Mouse (Mus musculus): ENCODE results near the gene Cacna1c. TPM values are rescaled to one million over a fixed set of nuclear protein-coding genes. Genes with fewer than 3 reads are reported as not detected.

Cacna1c gene
- polyA plus RNA-seq, 1 experiment from 2014 or later = 7.1 TPM

DNA sequence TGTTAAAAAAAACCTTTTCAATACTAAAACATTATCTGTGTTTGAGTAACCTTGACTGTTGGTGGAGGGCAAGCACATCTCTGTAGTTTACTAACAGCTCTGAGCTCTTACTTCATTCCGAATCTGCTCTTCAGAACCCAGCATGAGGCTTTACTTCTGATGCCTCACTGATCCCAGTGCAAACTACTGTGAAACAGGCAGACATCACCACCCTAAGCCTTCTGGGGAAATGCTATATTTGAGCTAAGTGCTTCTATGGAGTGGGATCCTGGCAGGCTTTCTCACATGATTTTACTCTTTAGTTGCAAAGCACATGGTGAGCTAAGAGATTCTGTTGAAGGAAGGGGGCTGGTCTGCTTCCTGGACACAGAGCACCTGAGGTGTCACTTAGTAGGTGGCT is 311.3 kb downstream of the Cacna1c start:
- no peaks in the 10 kb centered on the region for H3K9me3 ChIP-seq (ENCODE audit: control insufficient read depth, low read length)
- no peak overlapping the region for H3K9ac ChIP-seq (replicated peaks; ENCODE audit: low read length)
- 76% methylated on average over 1 of the region's 1 CpGs for WGBS
- no peak overlapping the region for H3K27ac ChIP-seq (replicated peaks; ENCODE audit: low read depth, low read length)
- H3K36me3 ChIP-seq (ENCODE audit: control insufficient read depth, insufficient read depth, low read length) = no peaks in the 10 kb centered on the region
- ATAC-seq (ENCODE audit: low FRiP score, low TSS enrichment) (no peak), DNase-seq (no peak)
- H3K27me3 ChIP-seq (ENCODE audit: control insufficient read depth, insufficient read depth, low read length) = no peaks in the 10 kb centered on the region
- H3K4me2 ChIP-seq (ENCODE audit: low read length) = no peak overlapping the region
- H3K4me3 ChIP-seq (replicated peaks; ENCODE audit: low read depth, low read length) = no peak overlapping the region
- no peaks in the 10 kb centered on the region for H3K4me1 ChIP-seq (ENCODE audit: control insufficient read depth, insufficient read depth, low read length)

DNA sequence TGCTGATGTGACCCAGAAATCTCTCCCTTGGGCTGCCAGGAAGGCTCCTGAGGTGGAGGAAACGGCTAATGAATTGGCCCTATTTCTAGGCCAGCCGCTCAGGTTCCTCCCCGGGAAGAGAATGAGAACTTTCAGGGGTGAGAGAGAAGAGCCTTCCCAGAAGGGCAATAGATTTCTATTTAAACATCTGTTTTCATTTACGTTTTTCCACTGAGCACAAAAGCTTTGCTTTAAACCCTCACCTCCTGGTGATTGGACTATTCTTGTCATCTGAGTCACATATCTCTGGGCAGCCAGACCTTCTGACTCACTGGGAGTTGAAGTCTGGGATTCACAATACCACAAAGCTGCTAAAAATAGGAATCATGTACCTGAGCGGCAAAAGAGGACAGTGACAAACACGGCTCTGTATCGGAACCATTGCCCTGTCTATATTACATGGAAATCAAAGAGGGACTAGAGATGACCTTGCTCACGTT is 312.1 kb downstream of the Cacna1c start:
- H3K4me1 ChIP-seq (ENCODE audit: control insufficient read depth, insufficient read depth, low read length) = no peaks in the 10 kb centered on the region
- ATAC-seq (ENCODE audit: low FRiP score, low TSS enrichment) (no peak), DNase-seq (no peak)
- no peak overlapping the region for H3K27ac ChIP-seq (replicated peaks; ENCODE audit: low read depth, low read length)
- no peaks in the 10 kb centered on the region for H3K27me3 ChIP-seq (ENCODE audit: control insufficient read depth, insufficient read depth, low read length)
- no peaks in the 10 kb centered on the region for H3K9me3 ChIP-seq (ENCODE audit: control insufficient read depth, low read length)
- no peak overlapping the region for H3K9ac ChIP-seq (replicated peaks; ENCODE audit: low read length)
- H3K4me3 ChIP-seq (replicated peaks; ENCODE audit: low read depth, low read length) = no peak overlapping the region
- H3K4me2 ChIP-seq (ENCODE audit: low read length) = no peak overlapping the region
- WGBS = 77% methylated on average over 8 of the region's 8 CpGs
- no peaks in the 10 kb centered on the region for H3K36me3 ChIP-seq (ENCODE audit: control insufficient read depth, insufficient read depth, low read length)

DNA sequence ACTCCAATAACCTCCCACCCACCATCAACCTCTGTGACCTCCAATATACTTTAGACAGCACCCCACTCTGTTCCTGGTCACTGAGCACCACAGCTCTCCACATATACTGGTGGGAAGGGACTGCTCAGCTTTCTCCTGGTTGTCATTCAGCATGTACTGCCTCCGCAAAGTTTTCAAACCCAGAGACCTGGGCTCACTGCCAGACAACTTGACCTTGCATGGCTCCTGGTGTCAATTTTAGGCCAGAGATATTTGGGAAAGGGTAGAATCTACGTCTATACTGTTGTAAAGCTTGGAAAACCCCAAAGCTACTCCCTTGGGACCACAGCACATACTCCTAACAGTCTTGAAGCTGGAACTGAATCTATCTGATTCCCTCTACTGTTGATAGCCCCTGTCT is 320.0 kb downstream of the Cacna1c start:
- Histone ChIP-seq H3K36me3 (ENCODE audit: control insufficient read depth, insufficient read depth, low read length) (no peaks in the 10 kb centered on the region), H3K4me2 (ENCODE audit: low read length) (no peak overlapping the region), H3K27ac (replicated peaks; ENCODE audit: low read depth, low read length) (no peak overlapping the region), H3K4me3 (replicated peaks; ENCODE audit: low read depth, low read length) (no peak overlapping the region), H3K4me1 (ENCODE audit: control insufficient read depth, insufficient read depth, low read length) (no peaks in the 10 kb centered on the region), H3K9me3 (ENCODE audit: control insufficient read depth, low read length) (no peaks in the 10 kb centered on the region), H3K27me3 (ENCODE audit: control insufficient read depth, insufficient read depth, low read length) (no peaks in the 10 kb centered on the region), H3K9ac (replicated peaks; ENCODE audit: low read length) (no peak overlapping the region)
- DNase-seq = no peak
- 76% methylated on average over 2 of the region's 2 CpGs for WGBS
- no peak for ATAC-seq (ENCODE audit: low FRiP score, low TSS enrichment)

DNA sequence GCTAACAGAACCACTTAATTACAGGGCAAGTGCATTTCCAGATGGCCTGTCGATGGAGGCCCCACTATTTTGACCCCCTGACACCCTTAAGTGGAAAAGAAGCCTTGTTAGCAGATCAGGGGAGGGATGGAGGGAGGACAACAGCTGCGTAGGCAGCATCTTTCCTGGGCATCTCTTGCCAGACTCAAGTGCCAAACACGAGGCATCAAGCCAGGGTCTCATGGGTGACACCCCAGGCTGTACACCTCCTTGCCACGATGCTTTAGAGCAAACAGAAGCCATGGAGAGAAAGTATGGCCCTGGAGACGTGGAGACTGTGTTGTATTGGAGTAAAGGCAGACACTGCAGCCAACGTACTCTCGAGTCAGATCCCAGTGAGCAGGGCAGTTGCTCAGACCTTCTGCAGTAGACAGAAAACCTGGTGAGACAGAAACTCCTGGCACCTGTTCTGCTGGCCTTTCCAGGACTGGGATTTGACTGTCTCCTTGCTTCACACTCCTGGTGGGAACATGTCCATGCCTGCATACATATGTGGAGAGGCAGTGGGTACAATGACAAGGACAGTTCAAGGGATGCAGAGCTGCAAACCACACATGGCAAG is 325.9 kb downstream of the Cacna1c start:
- Histone ChIP-seq H3K9ac (replicated peaks; ENCODE audit: low read length) (no peak overlapping the region), H3K4me3 (replicated peaks; ENCODE audit: low read depth, low read length) (no peak overlapping the region), H3K9me3 (ENCODE audit: control insufficient read depth, low read length) (no peaks in the 10 kb centered on the region), H3K4me1 (ENCODE audit: control insufficient read depth, insufficient read depth, low read length) (no peaks in the 10 kb centered on the region), H3K4me2 (ENCODE audit: low read length) (no peak overlapping the region), H3K36me3 (ENCODE audit: control insufficient read depth, insufficient read depth, low read length) (no peaks in the 10 kb centered on the region), H3K27me3 (ENCODE audit: control insufficient read depth, insufficient read depth, low read length) (no peaks in the 10 kb centered on the region), H3K27ac (replicated peaks; ENCODE audit: low read depth, low read length) (no peak overlapping the region)
- DNase-seq (no peak), ATAC-seq (ENCODE audit: low FRiP score, low TSS enrichment) (no peak)
- WGBS = 74% methylated on average over 7 of the region's 7 CpGs

GRCm38 (mm10) chr6:118867384-118867783 is 328.8 kb downstream of the Cacna1c start:
- Histone ChIP-seq H3K36me3 (ENCODE audit: control insufficient read depth, insufficient read depth, low read length) (no peaks in the 10 kb centered on the region), H3K27me3 (ENCODE audit: control insufficient read depth, insufficient read depth, low read length) (no peaks in the 10 kb centered on the region), H3K27ac (replicated peaks; ENCODE audit: low read depth, low read length) (no peak overlapping the region), H3K4me3 (replicated peaks; ENCODE audit: low read depth, low read length) (no peak overlapping the region), H3K9me3 (ENCODE audit: control insufficient read depth, low read length) (no peaks in the 10 kb centered on the region), H3K4me2 (ENCODE audit: low read length) (no peak overlapping the region), H3K9ac (replicated peaks; ENCODE audit: low read length) (no peak overlapping the region), H3K4me1 (ENCODE audit: control insufficient read depth, insufficient read depth, low read length) (no peaks in the 10 kb centered on the region)
- DNase-seq (no peak), ATAC-seq (ENCODE audit: low FRiP score, low TSS enrichment) (no peak)
- 76% methylated on average over 7 of the region's 7 CpGs for whole genome bisulfite sequencing

GRCm38 (mm10) chr6:118866889-118867288 is 329.3 kb downstream of the Cacna1c start:
- DNase-seq (no peak), ATAC-seq (ENCODE audit: low FRiP score, low TSS enrichment) (no peak)
- Histone ChIP-seq H3K27me3 (ENCODE audit: control insufficient read depth, insufficient read depth, low read length) (no peaks in the 10 kb centered on the region), H3K4me2 (ENCODE audit: low read length) (no peak overlapping the region), H3K4me1 (ENCODE audit: control insufficient read depth, insufficient read depth, low read length) (no peaks in the 10 kb centered on the region), H3K4me3 (replicated peaks; ENCODE audit: low read depth, low read length) (no peak overlapping the region), H3K9ac (replicated peaks; ENCODE audit: low read length) (no peak overlapping the region), H3K36me3 (ENCODE audit: control insufficient read depth, insufficient read depth, low read length) (no peaks in the 10 kb centered on the region), H3K9me3 (ENCODE audit: control insufficient read depth, low read length) (no peaks in the 10 kb centered on the region), H3K27ac (replicated peaks; ENCODE audit: low read depth, low read length) (no peak overlapping the region)
- 85% methylated on average over 3 of the region's 3 CpGs for WGBS

GRCm38 (mm10) chr6:118865777-118866380 is 330.3 kb downstream of the Cacna1c start:
- no peaks in the 10 kb centered on the region for H3K36me3 ChIP-seq (ENCODE audit: control insufficient read depth, insufficient read depth, low read length)
- H3K9ac ChIP-seq (replicated peaks; ENCODE audit: low read length) = no peak overlapping the region
- no peak for ATAC-seq (ENCODE audit: low FRiP score, low TSS enrichment)
- WGBS = 84% methylated on average over 5 of the region's 5 CpGs
- no peak for DNase-seq
- no peak overlapping the region for H3K4me3 ChIP-seq (replicated peaks; ENCODE audit: low read depth, low read length)
- H3K9me3 ChIP-seq (ENCODE audit: control insufficient read depth, low read length) = no peaks in the 10 kb centered on the region
- no peaks in the 10 kb centered on the region for H3K27me3 ChIP-seq (ENCODE audit: control insufficient read depth, insufficient read depth, low read length)
- H3K27ac ChIP-seq (replicated peaks; ENCODE audit: low read depth, low read length) = no peak overlapping the region
- no peaks in the 10 kb centered on the region for H3K4me1 ChIP-seq (ENCODE audit: control insufficient read depth, insufficient read depth, low read length)
- no peak overlapping the region for H3K4me2 ChIP-seq (ENCODE audit: low read length)

DNA sequence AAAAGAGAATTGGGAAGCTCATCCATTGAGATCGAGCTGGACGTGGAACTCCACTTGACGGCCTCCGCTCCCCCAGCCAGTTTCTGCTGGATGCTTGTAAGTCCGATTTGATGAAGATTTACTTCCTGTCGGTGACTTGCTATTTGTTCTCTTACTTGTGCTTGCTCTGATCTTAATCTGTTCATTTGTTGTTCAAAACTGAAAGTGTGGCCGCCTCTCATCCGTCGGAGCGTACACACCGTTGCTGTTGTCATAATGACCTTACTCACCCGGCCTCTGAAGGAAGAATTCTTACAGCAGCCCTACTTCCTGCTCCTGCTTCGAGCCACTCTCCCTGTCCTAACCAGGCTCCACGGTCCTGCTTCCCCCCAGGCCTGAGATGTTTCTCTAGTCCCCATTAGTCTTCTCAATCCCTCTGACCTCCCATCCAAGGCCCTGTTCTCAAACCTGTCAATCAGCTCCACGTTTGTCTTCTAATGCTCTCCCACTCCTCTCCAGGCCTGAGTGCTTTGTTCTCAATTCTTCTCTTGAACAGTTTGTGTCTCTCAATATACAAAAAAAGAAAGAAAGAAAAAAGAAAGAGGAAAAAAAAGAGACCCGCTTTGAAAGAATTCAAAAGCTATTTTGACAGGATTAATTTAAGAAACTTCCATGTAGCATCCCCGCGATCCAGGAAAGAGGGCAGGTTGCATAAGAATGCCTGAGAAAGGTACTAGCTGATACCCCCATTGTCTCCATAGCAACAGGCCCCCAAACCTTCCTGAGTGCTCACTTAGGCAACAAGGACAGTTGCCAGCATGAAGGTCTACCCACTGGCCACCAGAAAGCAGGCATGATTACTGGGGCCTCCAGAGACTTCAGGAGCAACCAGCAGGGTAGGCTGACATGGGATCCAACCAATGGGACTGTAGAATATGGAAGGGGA is 331.3 kb downstream of the Cacna1c start:
- no peak for DNase-seq
- no peaks in the 10 kb centered on the region for H3K27me3 ChIP-seq (ENCODE audit: control insufficient read depth, insufficient read depth, low read length)
- no peak overlapping the region for H3K9ac ChIP-seq (replicated peaks; ENCODE audit: low read length)
- H3K9me3 ChIP-seq (ENCODE audit: control insufficient read depth, low read length) = no peaks in the 10 kb centered on the region
- no peaks in the 10 kb centered on the region for H3K4me1 ChIP-seq (ENCODE audit: control insufficient read depth, insufficient read depth, low read length)
- WGBS = 61% methylated on average over 18 of the region's 18 CpGs
- no peak overlapping the region for H3K4me2 ChIP-seq (ENCODE audit: low read length)
- no peak overlapping the region for H3K4me3 ChIP-seq (replicated peaks; ENCODE audit: low read depth, low read length)
- no peak for ATAC-seq (ENCODE audit: low FRiP score, low TSS enrichment)
- H3K27ac ChIP-seq (replicated peaks; ENCODE audit: low read depth, low read length) = no peak overlapping the region
- no peaks in the 10 kb centered on the region for H3K36me3 ChIP-seq (ENCODE audit: control insufficient read depth, insufficient read depth, low read length)

All from midbrain, embryonic 14.5 days (tissue).